Mouse (Mus musculus) CH12.LX (cell line): Measurements from ENCODE around the gene Zfp385c. TPM values are rescaled to one million over a fixed set of nuclear protein-coding genes. Genes with fewer than 3 reads are reported as not detected.

Source experiments
- DNase-seq: peaks from one replicate; pipeline ENCODE4 v3.0.0-alpha.2; 2013; ENCODE audit errors: extremely low read depth
- H3K27ac ChIP-seq: 2 replicates; pipeline ENCODE4 v1.5.1; 2012; ENCODE audit warnings: low read depth, mild to moderate bottlenecking, control low read depth, moderate library complexity; ENCODE audit not compliant: insufficient read depth
- H3K27me3 ChIP-seq: replicated peaks from 2 replicates; pipeline ENCODE3; 2012; ENCODE audit warnings: inconsistent platforms
- H3K36me3 ChIP-seq, 2 experiments: replicated peaks in 1 of 2; 2 replicates each; pipeline versions ENCODE3 to v1.6.1; 2012; ENCODE audit warnings: inconsistent platforms in 1 of 2, low read length in 1 of 2, mild to moderate bottlenecking in 1 of 2, mixed read lengths in 1 of 2, moderate library complexity in 1 of 2; ENCODE audit not compliant: control insufficient read depth in 1 of 2, insufficient read depth in 1 of 2
- H3K4me1 ChIP-seq, 2 experiments: 2 replicates each; pipeline ENCODE4 v1.6.1; 2012; ENCODE audit warnings: inconsistent platforms in 1 of 2, moderate library complexity in 1 of 2; ENCODE audit not compliant: insufficient read depth in 2 of 2, control insufficient read depth in 1 of 2
- H3K4me2 ChIP-seq: 2 replicates; pipeline ENCODE4 v1.6.1; 2012; ENCODE audit warnings: low read depth, mild to moderate bottlenecking, control low read depth; ENCODE audit not compliant: poor library complexity, insufficient read depth, severe bottlenecking
- H3K4me3 ChIP-seq, 3 experiments: fragments of 150-350 bp in 1 of 3; sonication (generic) in 1 of 3; replicated peaks in 1 of 3; 2 replicates each; pipeline versions ENCODE3 to v1.5.1; 2011 to 2012; ENCODE audit warnings: low read depth in 2 of 3, low read length in 2 of 3, mild to moderate bottlenecking in 2 of 3, moderate library complexity in 2 of 3, control low read depth in 1 of 3, improper control_type of control experiment in 1 of 3, inconsistent platforms in 1 of 3, mixed read lengths in 1 of 3; ENCODE audit not compliant: poor library complexity in 1 of 3
- H3K79me2 ChIP-seq: replicated peaks from 2 replicates; pipeline ENCODE4 v1.6.1; 2012; ENCODE audit warnings: mild to moderate bottlenecking, moderate library complexity; ENCODE audit not compliant: control insufficient read depth, poor library complexity, insufficient read depth, severe bottlenecking; ENCODE audit errors: extremely low read depth
- H3K9ac ChIP-seq: 2 replicates; pipeline ENCODE4 v1.6.1; 2012; ENCODE audit warnings: low read depth, mild to moderate bottlenecking, control low read depth, moderate library complexity; ENCODE audit not compliant: insufficient read depth
- H3K9me3 ChIP-seq: replicated peaks from 2 replicates; pipeline ENCODE3; 2012; ENCODE audit warnings: low read length, inconsistent platforms, mixed read lengths
- BHLHE40 ChIP-seq: IDR thresholded peaks from 2 replicates; pipeline ENCODE4 v1.6.1; 2011; ENCODE audit warnings: mild to moderate bottlenecking, low read depth, low read length, improper control_type of control experiment
- CHD1 ChIP-seq: IDR thresholded peaks from 2 replicates; pipeline ENCODE4 v1.6.1; 2012; ENCODE audit warnings: low read depth, low read length, improper control_type of control experiment, inconsistent platforms
- CTCF ChIP-seq, 2 experiments: IDR thresholded peaks in 1 of 2; conservative IDR thresholded peaks in 1 of 2; 2 replicates each; pipeline ENCODE4 v1.5.1; 2011 to 2012; ENCODE audit warnings: low read depth in 2 of 2, low read length in 2 of 2, improper control_type of control experiment in 1 of 2, inconsistent platforms in 1 of 2, mild to moderate bottlenecking in 1 of 2, moderate library complexity in 1 of 2
- E2F4 ChIP-seq: IDR thresholded peaks from 2 replicates; pipeline ENCODE4 v1.6.1; 2011; ENCODE audit warnings: low read depth, low read length, improper control_type of control experiment; ENCODE audit not compliant: insufficient replicate concordance
- GABPA ChIP-seq: IDR thresholded peaks from 2 replicates; pipeline ENCODE4 v1.6.1; 2012; ENCODE audit warnings: low read depth, low read length, improper control_type of control experiment, inconsistent platforms; ENCODE audit not compliant: insufficient replicate concordance
- IRF4 ChIP-seq: IDR thresholded peaks from 2 replicates; pipeline ENCODE4 v1.6.1; 2014; ENCODE audit warnings: low read depth, mild to moderate bottlenecking, inconsistent platforms, low read length, improper control_type of control experiment
- MAX ChIP-seq: IDR thresholded peaks from 2 replicates; pipeline ENCODE4 v1.6.1; 2011; ENCODE audit warnings: low read length, improper control_type of control experiment
- PAX5 ChIP-seq: IDR thresholded peaks from 2 replicates; pipeline ENCODE4 v1.6.1; 2012; ENCODE audit warnings: low read length, inconsistent platforms, mixed read lengths
- RAD21 ChIP-seq: IDR thresholded peaks from 2 replicates; pipeline ENCODE4 v1.6.1; 2011; ENCODE audit warnings: low read depth, mild to moderate bottlenecking, low read length, improper control_type of control experiment, moderate library complexity
- RCOR1 ChIP-seq: conservative IDR thresholded peaks from 2 replicates; pipeline ENCODE4 v1.6.1; 2012; ENCODE audit warnings: low read depth, mild to moderate bottlenecking, inconsistent platforms, low read length, improper control_type of control experiment
- TCF12 ChIP-seq: IDR thresholded peaks from 2 replicates; pipeline ENCODE4 v1.6.1; 2014; ENCODE audit warnings: low read depth, mild to moderate bottlenecking, inconsistent platforms, low read length, improper control_type of control experiment
- ZKSCAN1 ChIP-seq: IDR thresholded peaks from 2 replicates; pipeline ENCODE4 v1.6.1; 2012; ENCODE audit warnings: low read depth, inconsistent platforms, low read length, improper control_type of control experiment, borderline replicate concordance
- ZNF384 ChIP-seq: IDR thresholded peaks from 2 replicates; pipeline ENCODE4 v1.6.1; 2012; ENCODE audit warnings: low read depth, low read length, improper control_type of control experiment, inconsistent platforms
- dilution Hi-C: fragments of 300-500 bp; cut with MboI; formaldehyde crosslinking; loops from 2 replicates; pipeline ENCODE4 v1.14.3; 2020; ENCODE audit warnings: low sequenced_read_pairs; ENCODE audit not compliant: extremely low pct_unique_long_range_greater_than_20kb, extremely low pct_ligation_motif_present
- in situ Hi-C: fragments of 300-500 bp; cut with MboI; formaldehyde crosslinking; loops from 3 replicates; pipeline ENCODE4 v1.14.3; 2019; ENCODE audit warnings: low sequenced_read_pairs, low pct_ligation_motif_present, low pct_unique_long_range_greater_than_20kb, mixed read lengths
- polyA plus RNA-seq: library from polyadenylated mRNA; unstranded; fragments of >175 nt; gene quantifications from 2 replicates; pipeline ENCODE4 v1.2.1, GENCODE M21; 2012; ENCODE audit warnings: low read depth; ENCODE audit not compliant: insufficient read length
- total RNA-seq, 2 experiments: library from RNA; depleted of rRNA; stranded (reverse); fragments of 300-350 nt in 1 of 2; fragments of >200 nt in 1 of 2; gene quantifications; 2 replicates each; pipeline ENCODE4 v1.2.3; 2012 to 2014

The Zfp385c gene
- total and polyA plus RNA-seq, 3 experiments: 0.08 to 0.14 TPM; not detected in 1

- TF ChIP-seq GABPA: peak; percentile 83; the same call in 1 of the 2 replicates
- TF ChIP-seq RAD21: no peak
- TF ChIP-seq CHD1: no peak
- no peak for TF ChIP-seq PAX5
- no peak for TF ChIP-seq MAX
- peak; percentile 55 for TF ChIP-seq IRF4
- peak; percentile 81; the same call in 1 of the 2 replicates for TF ChIP-seq TCF12
- TF ChIP-seq, all 38 proteins: peak for 20
These were observed 45.9 kb upstream of the Zfp385c start, which contains the start of gene Rab5c (continued) for GRCm38 (mm10) chr11:100738066-100738604.

GRCm38 (mm10) chr11:100737105-100737733 is 45.0 kb upstream of the Zfp385c start:
- H3K9me3 ChIP-seq: no peaks in the 10 kb centered on the region
- in situ Hi-C loops (no loop called here), dilution Hi-C loops (no loop called here)
- no peak overlapping the region for H3K27ac ChIP-seq
- H3K9ac ChIP-seq: peak overlapping the region; percentile 95
- DNase-seq: no peak
- peaks cover 5 to 44% of the 10 kb centered on the region in 2 experiments for H3K4me1 ChIP-seq
- H3K4me2 ChIP-seq: peak overlapping the region; percentile 97
- H3K36me3 ChIP-seq: peaks cover 10 to 39% of the 10 kb centered on the region in 2 experiments
- peaks cover 56% of the 10 kb centered on the region for H3K79me2 ChIP-seq
- 0 out of 2 replicates have a peak, but pooled peaks have one; percentile 11 for TF ChIP-seq RCOR1
- no peak for TF ChIP-seq ZKSCAN1
- no peak for TF ChIP-seq E2F4
- no peaks in the 10 kb centered on the region for H3K27me3 ChIP-seq
- peak overlapping the region; percentile 75 to 100 (median 84) for H3K4me3 ChIP-seq

DNA sequence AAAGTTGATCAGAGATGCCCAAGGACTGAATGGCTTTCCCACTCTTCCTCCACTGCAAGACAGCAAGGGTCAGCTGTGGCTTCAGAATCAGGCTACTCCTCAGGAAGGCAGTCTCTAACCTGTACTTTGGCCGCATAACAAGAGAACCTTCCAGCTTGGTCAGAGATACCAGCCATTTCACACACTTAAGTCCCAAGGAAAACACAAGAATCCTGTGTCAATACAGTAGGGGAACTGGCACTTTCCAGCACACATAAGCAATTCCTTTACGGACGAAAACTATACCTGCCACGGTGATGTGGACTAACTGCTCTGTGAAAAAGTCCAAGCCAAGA is 44.5 kb upstream of the Zfp385c start:
- in situ Hi-C loops: no loop called here
- Histone ChIP-seq H3K4me3 (peak overlapping the region; percentile 75 to 100 (median 84)), H3K9me3 (no peaks in the 10 kb centered on the region), H3K79me2 (peaks cover 61% of the 10 kb centered on the region), H3K4me2 (peak overlapping the region; percentile 97), H3K27ac (no peak overlapping the region), H3K4me1 (peaks cover 5 to 49% of the 10 kb centered on the region in 2 experiments), H3K27me3 (no peaks in the 10 kb centered on the region), H3K36me3 (peaks cover 15 to 42% of the 10 kb centered on the region in 2 experiments), H3K9ac (peak overlapping the region; percentile 95)
- TF ChIP-seq BHLHE40 (no peak), RCOR1 (0 out of 2 replicates have a peak, but pooled peaks have one; percentile 16), CTCF (conservative IDR thresholded peaks at IDR 0.05 in 1 of 2, IDR thresholded peaks at IDR 0.05 in 1 of 2; ENCODE audit: low read depth in 2 of 2, low read length in 2 of 2) (no peak), ZNF384 (no peak)
- DNase-seq: no peak
- dilution Hi-C loops: no loop called here
